Mouse (Mus musculus) thymus, postnatal 25 days (tissue): Measurements from ENCODE around the gene Mbd6.
"Not testable (repeated sequence)": the region's sequence is repeated elsewhere in the genome, so short reads cannot be mapped to it uniquely, and the experiment has no call there.

Experiments
- DNase-seq: peaks from one replicate; pipeline ENCODE4 v3.0.0; 2022

The Mbd6 gene

GRCm38 (mm10) chr10:127288800-127289572 lies at the start of gene Mbd6:
Gene Mbd6, minus strand, starts transcription at chr10:127289018.
- peak; percentile 92 for DNase-seq

- DNase-seq = no peak
Observed at GRCm38 (mm10) chr10:127337536-127338099, 48.8 kb upstream of the Mbd6 start.

GRCm38 (mm10) chr10:127336952-127337351 lies 48.1 kb upstream of the Mbd6 start:
- DNase-seq = no peak

GRCm38 (mm10) chr10:127335271-127335670 lies 46.5 kb upstream of the Mbd6 start:
- DNase-seq = no peak

GRCm38 (mm10) chr10:127333152-127333551 lies 44.3 kb upstream of the Mbd6 start:
- peak; percentile 45 for DNase-seq

GRCm38 (mm10) chr10:127332211-127332874 lies 43.5 kb upstream of the Mbd6 start:
- DNase-seq = no peak

- no peak for DNase-seq
Observed at GRCm38 (mm10) chr10:127330212-127330611, 41.4 kb upstream of the Mbd6 start.

GRCm38 (mm10) chr10:127327461-127328145 lies 38.8 kb upstream of the Mbd6 start:
- DNase-seq = no peak

GRCm38 (mm10) chr10:127326828-127327227 lies 38.0 kb upstream of the Mbd6 start:
- no peak for DNase-seq

- peak; percentile 31 for DNase-seq
Observed at GRCm38 (mm10) chr10:127326017-127326801, 37.4 kb upstream of the Mbd6 start.

GRCm38 (mm10) chr10:127325454-127326016 lies 36.7 kb upstream of the Mbd6 start:
- DNase-seq = peak; percentile 76

- DNase-seq = peak; percentile 90
Observed at GRCm38 (mm10) chr10:127324495-127324894, 35.7 kb upstream of the Mbd6 start.

GRCm38 (mm10) chr10:127323131-127323855 lies 34.5 kb upstream of the Mbd6 start:
- peak; percentile 74 for DNase-seq

GRCm38 (mm10) chr10:127322669-127323068 lies 33.9 kb upstream of the Mbd6 start:
- DNase-seq = peak; percentile 44

GRCm38 (mm10) chr10:127322178-127322577 lies 33.4 kb upstream of the Mbd6 start:
- peak; percentile 44 for DNase-seq

- peak; percentile 52 for DNase-seq
Observed at GRCm38 (mm10) chr10:127321621-127322020, 32.8 kb upstream of the Mbd6 start, which contains the start of gene Arhgap9. Gene Arhgap9, plus strand, starts transcription at chr10:127321964.

GRCm38 (mm10) chr10:127319969-127320368 lies 31.2 kb upstream of the Mbd6 start:
- no peak for DNase-seq

- DNase-seq = no peak
Observed at GRCm38 (mm10) chr10:127318009-127318408, 29.2 kb upstream of the Mbd6 start.

- DNase-seq = no peak
Observed at GRCm38 (mm10) chr10:127317277-127317676, 28.5 kb upstream of the Mbd6 start.

GRCm38 (mm10) chr10:127314950-127315349 lies 26.1 kb upstream of the Mbd6 start:
- DNase-seq = not testable (repeated sequence)

- not testable (repeated sequence) for DNase-seq
Observed at GRCm38 (mm10) chr10:127313516-127313915, 24.7 kb upstream of the Mbd6 start.
